Mouse (Mus musculus): ENCODE measurements around the gene Usp34. TPM values are rescaled to one million over a fixed set of nuclear protein-coding genes. Genes with fewer than 3 reads are reported as not detected.

Gene Usp34
- polyA plus RNA-seq, 1 experiment from 2014 or later = 12.8 TPM

DNA sequence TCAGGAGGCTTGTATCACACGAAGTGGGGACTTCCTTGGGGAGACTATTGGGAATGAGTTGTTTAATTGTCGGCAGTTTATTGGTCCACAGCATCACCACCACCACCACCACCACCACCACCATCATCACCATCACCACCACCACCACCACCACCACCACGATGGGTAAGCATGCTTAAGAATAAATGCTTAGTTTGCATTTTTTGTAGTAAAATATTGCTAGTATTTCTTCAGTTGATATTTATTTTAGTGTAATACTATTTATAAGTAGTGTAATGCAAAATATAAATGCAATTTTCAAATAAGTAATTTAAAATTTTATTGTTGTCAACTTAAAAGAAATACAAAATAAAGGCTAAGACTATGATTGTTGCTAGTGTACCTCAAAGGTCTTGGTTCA lies 57.7 kb downstream of the Usp34 start:
- Histone ChIP-seq H3K36me3 (ENCODE audit: control insufficient read depth, insufficient read depth, low read length) (peaks cover 12% of the 10 kb centered on the region; the same call in 1 of the 2 replicates), H3K9me3 (ENCODE audit: control insufficient read depth, low read length) (no peaks in the 10 kb centered on the region), H3K4me2 (replicated peaks; ENCODE audit: low read depth) (no peak overlapping the region), H3K9ac (ENCODE audit: low read length) (no peak overlapping the region), H3K27me3 (ENCODE audit: control insufficient read depth, insufficient read depth, low read length) (no peaks in the 10 kb centered on the region), H3K27ac (replicated peaks) (no peak overlapping the region), H3K4me1 (replicated peaks; ENCODE audit: control insufficient read depth, insufficient read depth) (no peaks in the 10 kb centered on the region), H3K4me3 (ENCODE audit: low read depth, low read length) (no peak overlapping the region)
- 92% methylated on average over 3 of the region's 3 CpGs for WGBS
- ATAC-seq (ENCODE audit: low FRiP score, low TSS enrichment) (no peak), DNase-seq (ENCODE audit: low spot score) (no peak)
- TF ChIP-seq CTCF (IDR thresholded peaks at IDR 0.05; ENCODE audit: low read depth) (no peak), EP300 (optimal IDR thresholded peaks at IDR 0.05) (no peak)

DNA sequence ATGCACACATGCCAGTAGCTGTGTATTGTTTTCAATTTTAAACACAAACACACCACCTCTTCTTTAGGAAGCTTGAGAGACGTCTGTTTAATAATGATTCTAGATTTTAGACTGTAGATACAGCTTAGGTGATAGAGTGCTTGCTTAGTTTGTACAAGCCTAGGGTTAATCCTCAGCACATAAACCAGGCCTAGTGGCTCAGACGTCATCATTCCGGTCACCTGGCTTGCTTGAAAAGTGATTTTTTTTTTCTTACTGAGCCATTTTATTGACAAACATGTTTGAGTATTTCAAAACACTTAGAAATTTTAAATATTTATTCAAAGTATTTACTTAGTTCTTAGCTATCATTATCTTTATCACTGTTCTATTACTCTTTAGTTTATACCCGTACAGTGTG lies 65.3 kb downstream of the Usp34 start:
- H3K27me3 ChIP-seq (ENCODE audit: control insufficient read depth, insufficient read depth, low read length) = no peaks in the 10 kb centered on the region
- peaks cover 5% of the 10 kb centered on the region; the same call in 1 of the 2 replicates for H3K36me3 ChIP-seq (ENCODE audit: control insufficient read depth, insufficient read depth, low read length)
- no peak overlapping the region for H3K4me3 ChIP-seq (ENCODE audit: low read depth, low read length)
- H3K9ac ChIP-seq (ENCODE audit: low read length) = no peak overlapping the region
- peak; percentile 64; the same call in 1 of the 2 replicates for ATAC-seq (ENCODE audit: low FRiP score, low TSS enrichment)
- H3K4me2 ChIP-seq (replicated peaks; ENCODE audit: low read depth) = no peak overlapping the region
- no peak for DNase-seq (ENCODE audit: low spot score)
- H3K27ac ChIP-seq (replicated peaks) = no peak overlapping the region
- H3K9me3 ChIP-seq (ENCODE audit: control insufficient read depth, low read length) = no peaks in the 10 kb centered on the region
- 53% methylated on average over 4 of the region's 4 CpGs for WGBS
- TF ChIP-seq EP300 (optimal IDR thresholded peaks at IDR 0.05) (no peak), CTCF (IDR thresholded peaks at IDR 0.05; ENCODE audit: low read depth) (no peak)
- no peaks in the 10 kb centered on the region for H3K4me1 ChIP-seq (replicated peaks; ENCODE audit: control insufficient read depth, insufficient read depth)

DNA sequence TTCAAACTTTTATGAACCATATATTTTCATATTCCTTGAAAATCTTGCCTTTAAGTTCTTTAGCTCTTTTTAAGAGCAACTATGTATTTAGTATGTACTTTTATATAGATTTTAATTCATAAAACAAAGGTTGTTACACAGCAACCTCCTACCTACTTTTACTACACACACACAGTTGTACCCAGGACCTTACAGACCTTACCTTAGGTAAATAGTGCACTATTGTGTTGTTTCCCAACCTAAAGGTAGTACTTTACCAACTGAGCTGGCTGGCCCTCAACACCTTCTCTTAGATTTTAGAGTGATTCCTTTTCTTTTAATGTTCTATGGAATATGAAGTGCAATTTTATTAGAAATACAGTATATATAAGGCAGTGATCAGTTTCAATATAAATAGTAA lies 65.8 kb downstream of the Usp34 start:
- Histone ChIP-seq H3K27me3 (ENCODE audit: control insufficient read depth, insufficient read depth, low read length) (no peaks in the 10 kb centered on the region), H3K36me3 (ENCODE audit: control insufficient read depth, insufficient read depth, low read length) (peaks cover 5% of the 10 kb centered on the region; the same call in 1 of the 2 replicates), H3K4me2 (replicated peaks; ENCODE audit: low read depth) (no peak overlapping the region), H3K4me1 (replicated peaks; ENCODE audit: control insufficient read depth, insufficient read depth) (no peaks in the 10 kb centered on the region), H3K27ac (replicated peaks) (no peak overlapping the region), H3K4me3 (ENCODE audit: low read depth, low read length) (no peak overlapping the region), H3K9ac (ENCODE audit: low read length) (no peak overlapping the region), H3K9me3 (ENCODE audit: control insufficient read depth, low read length) (no peaks in the 10 kb centered on the region)
- peak; percentile 74; the same call in 1 of the 2 replicates for ATAC-seq (ENCODE audit: low FRiP score, low TSS enrichment)
- DNase-seq (ENCODE audit: low spot score) = no peak
- no peak for TF ChIP-seq EP300 (optimal IDR thresholded peaks at IDR 0.05)
- TF ChIP-seq CTCF (IDR thresholded peaks at IDR 0.05; ENCODE audit: low read depth) = no peak

DNA sequence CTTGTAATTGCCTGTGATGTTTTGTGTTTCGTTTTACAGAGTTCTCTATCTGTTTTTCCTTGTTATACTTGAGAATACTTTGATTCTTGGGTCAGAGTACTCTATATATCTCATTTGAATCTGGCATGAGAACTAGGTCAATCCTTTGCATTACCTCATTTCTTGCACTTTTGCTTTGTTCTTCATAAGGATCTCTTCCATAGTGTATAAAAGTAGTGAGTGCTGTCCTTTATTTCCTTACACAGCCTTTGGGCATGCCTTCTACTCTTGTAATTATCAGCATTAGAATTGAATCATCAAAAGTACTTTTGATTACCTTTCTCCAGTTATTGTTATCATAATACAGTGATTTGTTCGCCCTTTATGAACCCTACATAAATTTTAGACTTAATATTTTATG lies 73.4 kb downstream of the Usp34 start:
- TF ChIP-seq CTCF (IDR thresholded peaks at IDR 0.05; ENCODE audit: low read depth) (no peak), EP300 (optimal IDR thresholded peaks at IDR 0.05) (no peak)
- Histone ChIP-seq H3K27ac (replicated peaks) (no peak overlapping the region), H3K36me3 (ENCODE audit: control insufficient read depth, insufficient read depth, low read length) (peaks cover 5% of the 10 kb centered on the region), H3K4me2 (replicated peaks; ENCODE audit: low read depth) (no peak overlapping the region), H3K4me3 (ENCODE audit: low read depth, low read length) (no peak overlapping the region), H3K4me1 (replicated peaks; ENCODE audit: control insufficient read depth, insufficient read depth) (no peaks in the 10 kb centered on the region), H3K9ac (ENCODE audit: low read length) (no peak overlapping the region), H3K9me3 (ENCODE audit: control insufficient read depth, low read length) (no peaks in the 10 kb centered on the region), H3K27me3 (ENCODE audit: control insufficient read depth, insufficient read depth, low read length) (no peaks in the 10 kb centered on the region)
- 87% methylated on average over 2 of the region's 2 CpGs for WGBS
- ATAC-seq (ENCODE audit: low FRiP score, low TSS enrichment) (no peak), DNase-seq (ENCODE audit: low spot score) (no peak)

DNA sequence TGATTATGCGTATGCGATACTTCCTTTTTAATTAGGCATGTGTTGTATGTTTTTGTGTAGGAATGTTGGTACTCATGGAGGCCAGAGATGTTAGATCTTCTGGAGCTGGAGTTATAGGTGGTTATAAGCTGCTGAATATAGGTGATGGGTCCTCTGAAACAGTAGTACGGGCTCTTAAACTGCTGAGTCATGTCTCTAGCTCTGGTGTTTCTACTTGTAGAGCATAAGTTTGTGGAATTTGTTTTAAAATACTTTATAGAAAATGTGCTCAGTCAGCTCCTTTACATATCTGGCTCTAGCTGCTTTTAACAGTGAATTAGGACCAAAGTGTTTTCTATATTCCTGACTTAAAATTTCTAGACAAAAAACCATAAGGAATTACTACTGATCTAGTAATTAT lies 73.9 kb downstream of the Usp34 start:
- no peak overlapping the region for H3K4me3 ChIP-seq (ENCODE audit: low read depth, low read length)

DNA sequence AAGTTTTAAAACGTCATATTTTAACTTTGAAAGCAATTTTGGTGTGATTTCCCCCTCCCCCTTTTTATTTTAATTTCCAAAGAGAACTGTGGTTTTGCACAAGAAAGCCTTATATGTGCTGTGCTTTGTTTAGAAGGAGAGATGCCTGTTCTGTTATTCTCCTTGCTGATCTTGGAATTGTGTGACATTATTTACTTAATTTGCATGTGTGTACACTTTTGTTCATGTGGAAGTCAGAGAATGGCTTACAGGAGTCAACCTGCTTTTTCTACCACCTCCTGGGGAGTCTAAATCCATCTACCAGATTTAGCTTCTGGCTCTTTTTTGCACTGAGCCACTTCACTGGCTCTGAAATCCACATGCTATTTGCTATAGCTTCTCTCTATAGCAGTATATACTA lies 76.1 kb downstream of the Usp34 start:
- no peak for DNase-seq (ENCODE audit: low spot score)
- 75% methylated on average over 1 of the region's 1 CpGs for WGBS

More for the DNA sequence above, 73.9 kb downstream of the Usp34 start:
- no peak for DNase-seq (ENCODE audit: low spot score)
- H3K9ac ChIP-seq (ENCODE audit: low read length) = no peak overlapping the region
- H3K9me3 ChIP-seq (ENCODE audit: control insufficient read depth, low read length) = no peaks in the 10 kb centered on the region
- no peak for ATAC-seq (ENCODE audit: low FRiP score, low TSS enrichment)
- H3K4me2 ChIP-seq (replicated peaks; ENCODE audit: low read depth) = no peak overlapping the region
- no peaks in the 10 kb centered on the region for H3K4me1 ChIP-seq (replicated peaks; ENCODE audit: control insufficient read depth, insufficient read depth)
- TF ChIP-seq EP300 (optimal IDR thresholded peaks at IDR 0.05) = no peak
- TF ChIP-seq CTCF (IDR thresholded peaks at IDR 0.05; ENCODE audit: low read depth) = no peak
- H3K36me3 ChIP-seq (ENCODE audit: control insufficient read depth, insufficient read depth, low read length) = peaks cover 3% of the 10 kb centered on the region
- 90% methylated on average over 3 of the region's 3 CpGs for WGBS
- no peak overlapping the region for H3K27ac ChIP-seq (replicated peaks)
- no peaks in the 10 kb centered on the region for H3K27me3 ChIP-seq (ENCODE audit: control insufficient read depth, insufficient read depth, low read length)

More for the DNA sequence above, 76.1 kb downstream of the Usp34 start:
- H3K4me1 ChIP-seq (replicated peaks; ENCODE audit: control insufficient read depth, insufficient read depth) = no peaks in the 10 kb centered on the region
- H3K27me3 ChIP-seq (ENCODE audit: control insufficient read depth, insufficient read depth, low read length) = no peaks in the 10 kb centered on the region
- peaks cover 3% of the 10 kb centered on the region for H3K36me3 ChIP-seq (ENCODE audit: control insufficient read depth, insufficient read depth, low read length)
- no peak for ATAC-seq (ENCODE audit: low FRiP score, low TSS enrichment)
- TF ChIP-seq EP300 (optimal IDR thresholded peaks at IDR 0.05) = no peak
- H3K27ac ChIP-seq (replicated peaks) = no peak overlapping the region
- no peak overlapping the region for H3K4me3 ChIP-seq (ENCODE audit: low read depth, low read length)
- no peak overlapping the region for H3K4me2 ChIP-seq (replicated peaks; ENCODE audit: low read depth)
- H3K9ac ChIP-seq (ENCODE audit: low read length) = no peak overlapping the region
- no peaks in the 10 kb centered on the region for H3K9me3 ChIP-seq (ENCODE audit: control insufficient read depth, low read length)

Data from stomach, postnatal 0 days (tissue).